Mouse (Mus musculus): ENCODE measurements around the gene Parp14.
"Not testable (repeated sequence)": the region's sequence is repeated elsewhere in the genome, so short reads cannot be mapped to it uniquely, and the experiment has no call there.

Gene Parp14

DNA sequence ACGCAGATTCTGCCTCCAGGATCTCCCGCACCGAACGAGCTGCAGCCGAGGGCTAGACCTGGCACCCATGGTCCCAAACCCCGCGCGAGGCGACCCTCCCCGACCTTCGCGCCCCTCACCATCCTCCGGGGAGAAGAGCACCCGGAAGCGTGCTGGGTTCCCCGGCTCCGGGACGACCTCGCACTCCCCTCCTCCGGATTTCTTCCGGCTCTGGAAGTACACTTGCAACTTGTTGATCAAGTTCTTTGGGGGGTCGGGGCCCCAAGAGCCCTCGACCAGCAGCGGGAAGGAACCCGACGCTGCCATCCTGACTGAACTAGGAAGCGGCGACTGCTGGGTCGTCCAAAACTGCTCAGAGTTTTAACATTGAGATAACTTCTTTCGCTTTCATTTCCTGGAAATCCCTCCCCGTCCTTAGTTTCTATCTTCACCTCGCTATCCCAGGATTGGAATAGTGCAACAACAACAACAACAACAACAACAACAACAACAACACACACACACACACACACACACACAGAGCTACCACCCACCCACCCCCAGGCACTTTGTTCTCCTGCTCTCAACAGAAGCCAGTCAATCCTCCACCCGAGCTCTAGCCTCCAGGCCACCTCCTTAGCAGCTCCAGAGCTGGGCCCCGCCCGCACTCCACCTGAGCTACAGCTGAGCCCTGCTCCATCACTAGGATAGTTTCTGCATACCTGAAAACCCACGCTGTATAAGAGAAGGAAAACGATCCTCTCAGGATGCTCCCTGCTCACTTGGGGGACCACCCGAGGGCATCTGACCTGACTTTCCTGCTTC is at the start of gene Parp14:
Gene Parp14, minus strand, starts transcription at position 497 of the 804 bp plus-strand sequence.
- peak; percentile 49 to 71 for DNase-seq

DNA sequence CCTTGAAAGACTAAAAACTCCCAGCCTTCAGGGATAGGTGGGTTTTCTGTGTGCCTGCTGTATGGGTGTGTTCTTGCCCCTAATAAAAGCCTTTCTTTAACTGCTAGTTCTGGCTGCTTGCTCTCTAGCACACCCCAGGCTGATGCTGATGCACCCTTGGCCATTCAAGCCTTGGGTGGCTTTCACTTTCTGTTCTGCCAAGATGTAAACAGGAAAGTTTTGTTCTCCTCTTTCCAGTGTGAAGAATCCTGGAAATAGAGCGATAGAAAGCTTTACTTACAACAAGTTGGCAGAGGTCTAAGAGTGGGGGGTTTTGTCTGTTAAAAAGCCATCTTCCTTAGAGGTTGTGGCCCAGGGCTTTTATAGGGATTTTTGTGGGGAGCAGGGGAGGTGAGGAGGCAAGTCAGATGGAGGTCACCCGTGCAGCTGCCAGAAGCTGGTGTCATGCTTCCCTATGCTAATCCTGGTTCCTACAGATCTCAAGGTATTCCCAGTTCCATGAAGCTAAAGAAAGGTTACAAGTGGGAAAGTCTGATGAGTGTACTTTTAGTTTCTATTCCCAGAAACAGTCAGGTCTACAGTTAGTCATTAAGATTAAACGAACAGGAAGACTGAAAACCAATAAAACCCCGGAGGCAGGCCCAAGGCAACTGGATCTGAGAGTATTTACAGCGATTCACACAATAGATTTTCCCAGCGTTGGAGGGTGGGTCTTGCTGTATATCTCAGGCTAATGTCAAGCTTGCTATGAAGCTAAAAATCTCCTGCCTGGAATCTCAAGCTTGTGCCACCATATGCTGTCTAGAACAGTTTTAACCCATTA is 47.6 kb upstream of the Parp14 start:
- no peak for DNase-seq

DNA sequence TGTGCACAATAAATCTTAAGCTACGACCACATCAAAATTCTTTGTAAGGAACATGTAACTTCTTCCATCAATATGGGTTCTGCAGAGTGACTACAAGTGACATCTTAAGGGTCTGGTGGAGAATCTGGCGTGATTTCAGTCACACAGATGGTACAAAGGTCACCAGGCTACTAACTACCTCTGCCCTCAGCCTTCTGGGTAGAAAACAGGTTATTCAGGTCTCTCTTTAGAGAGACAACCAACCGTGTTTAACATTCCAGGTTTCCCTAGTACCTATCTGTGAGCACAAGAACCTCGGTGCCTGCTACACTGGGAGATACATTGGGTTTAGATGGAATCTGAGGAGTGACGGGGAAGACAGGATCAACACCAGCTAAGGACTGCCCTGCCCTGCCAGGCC is 43.0 kb upstream of the Parp14 start:
- DNase-seq: no peak

DNA sequence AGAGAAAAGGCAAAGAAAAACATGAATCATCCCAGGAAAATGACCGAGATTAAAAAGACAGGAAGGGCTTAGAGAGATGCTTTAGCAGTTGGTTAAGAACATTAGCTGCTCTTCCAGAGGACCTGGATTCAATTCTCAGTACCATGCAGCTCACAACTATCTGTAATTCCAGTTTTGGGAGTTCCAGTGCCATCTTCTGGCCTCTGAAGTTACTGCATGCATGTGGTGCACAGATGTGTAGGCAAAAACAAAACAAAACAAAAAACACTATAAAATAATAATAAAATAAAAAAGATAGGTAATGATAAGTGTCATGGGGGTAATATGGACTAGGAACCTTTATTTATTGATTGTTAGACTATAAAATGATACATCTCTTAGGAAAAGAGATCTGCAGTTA is 42.2 kb upstream of the Parp14 start:
- DNase-seq: peak; percentile 10 to 23

DNA sequence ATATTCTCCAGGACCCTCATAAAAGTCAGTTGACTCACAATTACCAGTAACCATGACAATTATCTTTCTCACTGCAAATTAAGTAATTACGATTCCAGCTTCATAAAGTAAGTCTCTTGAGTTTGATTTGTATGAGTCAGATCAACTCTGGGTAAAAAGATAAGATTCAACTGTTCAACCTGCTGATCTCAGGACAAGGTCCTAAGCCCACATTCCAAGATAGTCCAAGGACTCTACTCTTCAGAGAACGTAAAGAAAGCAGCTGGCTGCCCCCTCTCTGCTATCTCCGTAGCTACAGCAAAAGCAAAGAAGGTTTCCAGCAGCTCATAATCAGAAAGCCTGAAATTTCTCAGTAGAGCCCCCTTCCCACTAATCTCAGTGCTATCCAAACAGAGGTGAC is 40.1 kb upstream of the Parp14 start:
- DNase-seq: no peak

DNA sequence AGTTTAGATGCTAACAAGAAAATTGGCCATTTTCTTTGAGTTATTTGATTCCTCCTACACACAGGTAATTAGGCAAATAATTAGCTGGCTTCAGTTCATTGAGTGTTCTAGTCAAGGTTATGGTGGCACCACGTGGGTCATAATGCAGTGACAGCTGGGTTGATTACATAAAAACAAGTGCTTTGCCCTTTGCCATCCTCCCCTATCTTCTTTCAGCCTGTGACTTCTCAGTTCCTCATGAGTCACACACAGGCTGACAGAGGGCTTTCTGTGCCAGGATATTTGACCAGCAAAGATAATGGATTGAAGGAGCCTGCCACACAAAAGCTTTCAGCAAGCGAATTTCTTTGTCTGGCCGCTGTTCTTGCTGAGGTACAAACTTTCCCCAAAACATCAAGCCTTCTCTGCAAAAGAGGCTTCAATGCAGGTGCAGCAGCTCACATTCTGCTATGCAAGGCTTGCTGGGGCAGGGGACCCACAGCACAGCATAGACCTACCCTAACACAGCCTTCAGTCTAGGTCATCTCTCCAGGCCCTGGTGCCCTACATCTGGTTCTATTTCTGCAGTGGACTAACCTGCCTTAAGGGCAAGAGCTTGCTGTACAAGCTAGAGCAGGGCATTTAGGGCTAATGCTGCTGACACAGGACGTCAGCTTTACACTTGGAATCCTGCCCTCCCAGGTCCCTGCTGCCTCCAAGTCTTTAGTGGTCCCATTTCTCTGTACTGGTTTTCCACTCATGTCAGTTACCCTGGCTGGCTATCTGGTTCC is 36.3 kb upstream of the Parp14 start:
- DNase-seq: peak in 1 of 2 experiments; percentile 17

DNA sequence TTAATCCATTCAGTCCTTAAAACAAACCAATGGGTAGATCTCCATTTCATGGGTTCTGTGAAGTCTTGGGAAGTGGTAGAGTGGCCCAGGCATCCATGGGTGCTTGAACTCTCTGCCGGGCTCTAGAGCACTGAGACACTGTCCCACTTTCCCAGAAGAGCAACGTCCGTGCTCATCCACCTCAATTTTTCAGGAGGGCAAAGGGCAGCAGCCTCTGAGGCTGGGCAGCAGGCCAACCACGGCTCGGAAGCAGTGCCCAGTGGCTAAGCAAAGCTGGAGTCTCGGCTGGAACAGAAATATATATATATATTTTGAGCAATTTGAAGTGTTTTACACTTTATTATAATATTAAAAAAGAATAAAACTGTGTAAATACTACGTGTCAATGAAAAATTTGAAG is 35.5 kb upstream of the Parp14 start:
- peak; percentile 21 to 57 for DNase-seq

DNA sequence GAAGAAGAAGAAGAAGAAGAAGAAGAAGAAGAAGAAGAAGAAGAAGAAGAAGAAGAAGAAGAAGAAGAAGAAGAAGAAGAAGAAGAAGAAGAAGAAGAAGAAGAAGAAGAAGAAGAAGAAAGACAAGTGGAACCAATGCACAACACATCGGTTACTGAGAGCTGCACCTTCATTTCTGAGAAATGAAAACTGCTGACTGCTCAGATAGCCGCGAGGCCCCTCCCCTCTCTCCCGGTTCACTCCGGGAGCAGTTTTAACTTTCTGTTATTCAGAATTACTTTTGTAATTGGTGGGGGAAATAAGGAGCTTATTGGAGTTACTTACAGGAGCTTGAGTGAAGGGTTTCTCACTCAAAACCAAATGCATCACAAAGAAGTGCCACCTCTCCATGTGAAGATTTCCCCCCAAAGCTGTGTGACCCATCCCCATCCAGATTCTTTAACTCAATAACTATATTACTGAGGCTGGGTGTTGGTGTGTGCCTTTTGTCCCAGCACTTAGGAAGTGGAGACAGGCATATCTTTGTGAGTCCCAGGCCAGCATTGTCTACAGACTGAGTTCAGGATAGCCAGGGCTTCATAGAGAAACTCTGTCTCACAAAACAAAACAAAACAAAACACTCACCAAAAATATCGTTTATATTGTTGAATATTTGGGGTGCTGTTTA is 34.6 kb upstream of the Parp14 start:
- no peak for DNase-seq

DNA sequence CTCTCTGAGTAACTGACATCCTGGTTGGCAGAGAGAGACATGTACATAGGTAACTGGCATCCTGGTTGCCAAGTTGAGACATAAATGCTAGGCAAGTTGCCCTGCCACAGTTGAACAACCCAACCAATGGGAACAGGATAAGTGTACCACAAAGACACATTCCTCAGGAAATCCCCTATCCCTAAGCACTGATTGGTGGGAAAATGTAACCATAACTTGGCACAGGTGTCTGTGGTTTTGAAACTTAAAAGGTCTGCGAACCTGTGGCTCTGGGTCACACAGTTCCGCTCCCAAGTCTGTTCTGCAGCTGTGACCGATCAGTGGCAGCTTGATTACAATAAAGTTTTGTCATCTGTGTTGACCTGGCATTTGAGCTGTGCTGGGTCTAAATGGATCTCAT is 34.0 kb upstream of the Parp14 start:
- DNase-seq: no peak

DNA sequence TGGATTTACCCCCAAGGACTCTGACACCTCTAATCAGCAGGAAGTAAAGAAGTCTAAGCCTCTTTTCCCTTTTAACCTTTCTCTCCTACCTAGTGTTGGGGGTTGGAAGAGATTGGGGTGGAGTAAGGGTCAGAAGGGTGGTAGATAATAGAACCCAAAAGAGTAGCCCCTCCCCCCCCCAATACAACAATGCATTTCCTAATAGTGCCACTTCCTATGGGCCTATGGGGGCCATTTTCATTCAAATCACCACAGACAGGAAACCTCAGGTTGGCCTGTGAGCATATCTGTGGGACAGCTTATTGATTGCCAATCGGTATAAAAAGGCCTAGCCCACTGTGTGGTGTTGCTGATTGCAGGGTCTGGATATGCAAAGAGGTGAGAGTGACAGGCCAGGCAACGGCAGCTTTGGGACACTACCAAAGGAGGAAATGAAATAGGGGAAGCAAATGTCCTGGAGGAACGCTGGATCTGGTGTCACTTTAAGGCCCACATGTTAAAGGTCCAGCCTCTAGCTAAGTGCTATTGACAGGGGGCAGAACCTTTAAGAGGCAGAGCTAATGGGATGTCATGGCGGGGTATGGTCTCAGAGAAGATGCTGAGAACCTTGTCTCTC is 32.9 kb upstream of the Parp14 start:
- no peak for DNase-seq

DNA sequence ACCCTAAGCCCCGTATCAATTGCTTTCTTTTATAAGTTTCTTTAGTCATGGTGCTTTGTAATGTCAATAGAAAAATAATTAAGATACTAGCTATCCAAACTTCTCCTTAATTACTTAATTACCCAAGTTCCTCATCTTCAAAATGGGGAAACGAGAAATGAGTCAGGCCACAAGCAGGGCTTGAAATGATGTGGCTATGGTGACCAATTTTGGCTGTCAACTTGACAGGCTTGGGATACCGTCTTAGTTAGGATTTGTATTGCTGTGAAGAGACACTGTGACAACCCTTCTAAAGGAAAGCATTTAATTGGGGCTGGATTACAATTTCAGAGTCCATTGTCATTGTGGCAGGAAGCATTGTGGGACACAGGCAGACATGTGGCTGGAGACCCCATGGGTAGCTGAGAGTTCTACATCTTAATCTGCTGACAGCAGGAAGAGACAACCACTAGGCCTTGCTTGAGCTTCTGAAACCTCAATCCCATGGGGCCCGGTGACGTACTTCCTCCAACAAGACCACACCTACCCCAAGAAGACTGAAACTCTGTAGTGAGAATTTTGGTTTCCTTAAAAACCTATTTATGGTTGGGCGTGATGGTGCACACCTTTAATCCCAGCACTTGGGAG is 31.8 kb upstream of the Parp14 start:
- DNase-seq: no peak

DNA sequence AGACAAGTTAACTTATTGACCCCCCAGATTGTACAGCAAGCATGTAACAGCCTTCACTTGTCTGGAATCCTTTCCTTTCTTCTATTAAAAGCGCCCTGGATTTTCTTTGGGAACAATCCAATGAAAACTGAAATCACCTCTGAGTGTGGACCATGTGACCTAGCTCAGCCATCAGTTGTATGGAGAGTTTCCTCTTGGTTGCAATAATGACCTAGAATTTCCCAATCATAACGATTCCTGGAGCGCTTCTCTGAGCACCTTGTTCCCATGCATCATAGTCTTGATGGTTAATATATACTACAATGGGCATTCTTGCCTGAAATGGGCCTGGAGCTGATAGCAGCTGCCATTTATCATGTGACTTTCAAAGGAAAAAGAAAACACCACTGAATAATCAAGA is 29.2 kb upstream of the Parp14 start:
- no peak for DNase-seq

DNA sequence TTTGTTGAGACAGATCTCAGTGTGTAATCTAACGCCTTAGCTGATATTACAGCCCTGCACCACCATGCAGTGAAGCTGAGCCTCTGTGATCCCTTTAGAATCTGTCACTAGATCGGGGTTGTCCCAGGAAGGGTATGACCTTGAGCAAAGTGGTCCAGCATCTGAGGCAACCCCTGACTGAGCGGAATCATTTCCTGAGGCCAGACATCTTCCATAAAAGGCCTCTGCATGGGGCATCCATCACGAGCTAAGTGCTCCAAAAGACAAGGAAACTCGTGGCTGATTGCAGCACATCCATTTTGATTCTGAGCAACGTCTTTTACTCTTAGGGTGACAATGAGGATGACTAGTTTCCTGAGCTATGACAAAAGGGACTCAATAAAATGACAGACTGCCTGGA is 23.7 kb upstream of the Parp14 start:
- DNase-seq: no peak

DNA sequence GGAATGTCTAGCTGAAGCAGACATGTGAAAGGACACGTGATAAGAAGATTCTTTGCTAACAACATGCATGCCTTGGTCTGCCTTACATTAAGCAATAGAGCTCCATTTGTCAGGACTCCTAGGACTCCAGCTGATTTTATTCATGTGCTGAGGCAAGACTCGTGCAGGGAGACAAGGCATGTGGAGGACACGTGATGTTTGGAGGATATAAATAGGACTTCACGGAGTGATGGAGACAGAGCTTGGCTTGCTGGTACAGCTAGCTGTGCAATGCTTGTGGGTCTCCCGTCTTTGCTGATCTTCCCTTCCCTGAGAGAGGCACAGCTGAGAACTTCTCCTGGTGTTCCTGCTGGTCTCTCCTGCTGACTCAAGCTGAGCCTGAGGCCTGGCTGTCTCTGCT is 20.3 kb upstream of the Parp14 start:
- DNase-seq: not testable (repeated sequence)

DNA sequence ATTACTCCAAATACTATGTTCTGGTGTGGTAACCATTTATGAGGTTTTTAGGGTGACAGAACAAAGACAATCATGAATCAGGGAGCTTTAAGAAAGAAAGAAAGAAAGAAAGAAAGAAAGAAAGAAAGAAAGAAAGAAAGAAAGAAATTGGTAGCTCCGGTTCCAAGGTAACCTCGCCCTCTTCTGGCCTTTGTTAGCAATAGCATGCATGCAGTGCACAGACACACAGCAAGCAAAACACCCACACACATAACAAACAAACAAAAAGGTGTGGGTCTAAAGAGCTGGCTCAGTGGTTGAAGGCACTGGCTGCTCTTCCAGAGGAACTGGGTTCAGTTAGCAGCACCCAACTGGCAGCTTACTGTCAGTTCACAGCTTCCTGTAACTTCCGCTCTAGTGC is 19.3 kb upstream of the Parp14 start:
- no peak for DNase-seq

DNA sequence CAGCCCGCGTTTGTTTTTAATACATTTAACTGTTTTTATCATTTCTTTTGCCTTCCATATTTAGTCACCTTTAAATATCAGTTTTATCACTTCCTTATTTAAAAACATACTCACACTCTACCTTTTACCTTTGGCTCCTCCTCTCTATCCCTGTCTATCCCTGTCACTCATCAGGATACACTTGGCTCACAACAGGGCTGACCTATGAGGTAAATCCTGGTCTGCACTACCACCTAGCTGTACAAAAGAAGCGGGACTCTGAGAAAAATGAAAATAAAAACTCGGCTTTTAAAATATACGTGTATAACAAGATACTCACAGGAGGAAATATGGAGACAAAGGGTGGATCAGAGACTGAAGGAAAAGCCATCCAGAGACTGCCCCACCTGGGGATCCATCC is 17.6 kb upstream of the Parp14 start:
- DNase-seq: no peak

DNA sequence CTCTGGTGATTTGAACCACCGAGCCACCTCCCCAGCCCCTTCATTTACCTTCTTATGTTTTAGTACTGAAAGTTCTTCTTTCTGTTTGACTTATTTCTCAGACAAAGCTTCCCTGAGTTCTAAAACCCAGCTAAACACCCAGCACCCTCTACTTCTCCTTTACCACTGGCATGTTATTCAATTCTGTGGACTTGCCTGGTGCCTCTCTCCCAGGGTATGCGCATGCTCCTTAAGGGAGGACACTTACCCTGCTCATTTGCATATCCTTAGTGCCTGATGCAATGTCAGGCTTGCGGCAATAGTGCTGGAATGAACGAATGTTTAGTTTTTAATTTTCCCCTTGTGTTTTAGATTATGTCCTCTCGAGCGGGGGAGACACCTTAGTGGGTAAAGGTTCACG is 16.8 kb upstream of the Parp14 start:
- DNase-seq: no peak

DNA sequence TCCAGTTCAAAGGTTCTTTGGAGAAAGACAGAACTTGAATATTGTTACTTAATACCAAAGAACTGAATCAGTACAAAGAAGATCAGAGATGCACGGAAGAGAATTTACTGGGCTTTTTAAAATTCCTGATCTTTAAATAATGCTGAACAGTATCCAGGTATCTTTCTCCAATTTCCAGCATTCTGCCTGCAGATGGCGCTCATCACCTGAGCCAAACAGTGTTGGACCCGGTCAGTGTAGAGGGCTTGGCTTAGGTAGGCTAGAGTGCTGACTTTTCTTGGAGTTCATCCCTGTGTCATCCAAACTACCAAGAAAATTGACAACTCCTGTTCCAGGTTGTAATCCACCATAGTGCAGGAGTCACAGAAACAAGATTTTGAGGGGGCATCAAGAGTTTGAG is 3.1 kb upstream of the Parp14 start:
- peak; percentile 71 to 77 for DNase-seq

DNA sequence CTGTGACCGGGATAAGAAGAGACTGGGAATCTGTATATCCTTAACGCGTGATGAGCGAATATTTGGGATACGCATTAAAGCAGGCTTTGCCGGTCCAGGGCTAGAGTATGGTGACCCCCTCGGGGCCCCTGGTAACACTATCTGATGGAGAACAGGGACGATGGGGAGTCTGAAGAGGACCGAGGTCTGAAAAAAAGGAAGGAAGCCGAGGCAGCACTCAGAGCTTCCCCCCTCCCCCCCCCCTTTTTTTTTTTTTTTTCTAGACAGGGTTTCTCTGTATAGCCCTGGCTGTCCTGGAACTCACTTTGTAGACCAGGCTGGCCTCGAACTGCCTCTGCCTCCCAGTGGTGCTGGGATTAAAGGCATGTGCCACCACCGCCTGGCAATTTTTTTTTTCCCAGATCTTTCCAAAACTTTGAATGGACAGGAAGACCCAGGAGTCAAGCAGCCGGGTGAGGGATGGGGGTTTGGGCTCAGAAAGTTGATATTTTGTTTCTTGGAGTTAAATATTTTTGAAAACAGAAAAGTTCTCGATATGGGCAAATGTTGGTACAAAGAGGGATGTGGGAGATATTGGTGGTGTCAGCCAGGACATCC is 1.2 kb upstream of the Parp14 start:
- DNase-seq: no peak

DNA sequence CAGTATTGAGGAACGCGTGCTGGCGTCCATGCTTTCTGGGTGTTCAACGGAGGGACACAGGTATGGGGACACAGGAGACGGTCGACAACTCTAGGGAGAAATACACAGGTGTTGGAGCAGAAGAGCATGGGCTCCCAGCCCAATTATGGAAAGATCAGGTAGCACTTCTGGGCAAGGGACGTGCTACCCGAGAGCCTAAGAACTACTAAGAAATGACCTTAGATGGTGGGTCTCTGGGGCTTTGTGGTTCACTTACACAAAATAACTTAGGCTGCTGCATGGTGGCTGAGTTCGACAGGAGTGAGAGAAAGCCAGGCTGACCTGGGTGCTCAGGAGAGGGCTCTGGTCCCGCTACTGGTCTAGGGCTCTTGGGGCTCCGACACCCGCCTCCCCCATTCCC is 554 bp upstream of the Parp14 start:
- no peak for DNase-seq

DNA sequence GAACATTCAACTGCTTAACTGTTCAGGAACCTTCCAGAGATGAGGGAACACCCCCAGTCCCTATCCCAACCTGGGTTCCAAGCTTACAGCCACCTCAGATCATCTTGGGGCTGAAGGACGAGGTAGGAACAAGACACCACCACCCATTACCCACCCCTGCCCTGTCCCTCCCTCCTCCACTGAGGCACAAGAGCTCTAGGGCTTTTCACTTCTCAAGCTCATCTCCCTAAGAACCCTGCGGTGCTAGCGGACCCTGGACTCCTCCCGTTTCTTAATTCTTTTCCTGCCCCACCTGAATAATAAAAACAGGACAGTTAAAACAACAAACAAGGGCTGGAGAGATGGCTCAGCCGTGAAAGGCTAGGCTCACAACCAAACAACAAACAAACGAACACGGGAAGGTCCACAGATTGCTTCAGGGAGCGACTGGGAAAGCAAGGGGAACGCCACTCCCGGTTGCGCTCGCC is 730 bp downstream of the Parp14 start:
- no peak for DNase-seq
